Mouse (Mus musculus): ENCODE data around the gene Pirt.

Gene Pirt

DNA sequence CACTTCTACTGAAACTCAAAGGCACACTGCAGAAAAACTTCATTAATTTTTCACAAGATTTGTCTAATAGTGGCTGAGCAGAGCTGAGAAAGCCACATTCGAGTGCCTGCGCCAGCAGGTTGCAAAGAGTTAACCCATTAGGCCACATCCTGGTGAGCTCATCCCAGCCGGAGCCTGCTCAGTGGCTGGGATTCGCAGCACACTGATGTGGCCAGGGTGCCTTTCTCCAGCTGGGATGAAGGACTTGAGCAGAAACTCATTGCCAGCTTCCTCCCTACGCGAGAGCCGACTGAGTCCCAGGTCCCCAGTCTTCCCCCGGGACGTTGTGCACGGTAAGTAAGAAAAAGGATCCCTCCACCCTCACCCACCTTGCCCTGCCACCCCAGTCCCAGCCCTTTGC lies at the start of gene Pirt:
TSS of gene Pirt (plus strand) at position 171 of the 400 bp plus-strand sequence.
- DNase-seq (ENCODE audit: low spot score in 2 of 2) = no peak

GRCm38 (mm10) chr11:66871701-66872100 lies 40.1 kb upstream of the Pirt start:
- peak in 1 of 2 experiments; percentile 37 for DNase-seq (ENCODE audit: low spot score in 2 of 2)

DNA sequence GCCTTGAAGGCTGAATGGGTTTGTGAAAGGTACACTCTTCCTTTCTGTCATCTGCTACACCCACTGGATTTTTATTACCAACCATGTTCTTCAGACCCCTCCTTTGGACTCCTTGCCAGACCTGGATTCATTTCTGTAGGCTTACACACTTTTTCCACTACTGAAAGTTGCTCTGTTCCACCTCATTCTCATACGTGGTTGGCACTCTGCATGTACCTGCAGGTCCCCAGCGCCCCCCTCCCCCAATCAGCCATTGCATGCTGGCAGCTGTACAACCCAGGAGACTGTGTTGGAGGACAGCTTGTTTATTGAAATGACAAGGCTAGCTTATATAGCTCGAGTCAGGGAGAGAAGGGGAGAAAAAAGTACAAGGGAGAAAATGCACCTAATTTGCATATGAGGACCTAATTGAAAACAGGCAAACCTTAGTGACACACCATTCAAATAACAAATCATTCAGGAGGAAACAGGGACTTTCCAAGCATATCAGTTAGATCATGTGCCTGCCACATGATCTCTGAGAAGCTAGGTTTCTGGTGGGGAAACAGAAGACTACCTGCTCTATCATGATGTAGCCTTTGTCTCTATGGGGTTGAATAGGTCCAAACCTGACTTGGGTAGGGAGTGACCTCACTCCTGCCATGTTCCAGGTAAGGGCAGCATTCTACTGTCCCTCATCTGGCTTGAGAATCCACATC lies 38.9 kb upstream of the Pirt start:
- no peak for DNase-seq (ENCODE audit: low spot score in 2 of 2)

GRCm38 (mm10) chr11:66881291-66881690 lies 30.5 kb upstream of the Pirt start:
- DNase-seq (ENCODE audit: low spot score in 2 of 2) = no peak

DNA sequence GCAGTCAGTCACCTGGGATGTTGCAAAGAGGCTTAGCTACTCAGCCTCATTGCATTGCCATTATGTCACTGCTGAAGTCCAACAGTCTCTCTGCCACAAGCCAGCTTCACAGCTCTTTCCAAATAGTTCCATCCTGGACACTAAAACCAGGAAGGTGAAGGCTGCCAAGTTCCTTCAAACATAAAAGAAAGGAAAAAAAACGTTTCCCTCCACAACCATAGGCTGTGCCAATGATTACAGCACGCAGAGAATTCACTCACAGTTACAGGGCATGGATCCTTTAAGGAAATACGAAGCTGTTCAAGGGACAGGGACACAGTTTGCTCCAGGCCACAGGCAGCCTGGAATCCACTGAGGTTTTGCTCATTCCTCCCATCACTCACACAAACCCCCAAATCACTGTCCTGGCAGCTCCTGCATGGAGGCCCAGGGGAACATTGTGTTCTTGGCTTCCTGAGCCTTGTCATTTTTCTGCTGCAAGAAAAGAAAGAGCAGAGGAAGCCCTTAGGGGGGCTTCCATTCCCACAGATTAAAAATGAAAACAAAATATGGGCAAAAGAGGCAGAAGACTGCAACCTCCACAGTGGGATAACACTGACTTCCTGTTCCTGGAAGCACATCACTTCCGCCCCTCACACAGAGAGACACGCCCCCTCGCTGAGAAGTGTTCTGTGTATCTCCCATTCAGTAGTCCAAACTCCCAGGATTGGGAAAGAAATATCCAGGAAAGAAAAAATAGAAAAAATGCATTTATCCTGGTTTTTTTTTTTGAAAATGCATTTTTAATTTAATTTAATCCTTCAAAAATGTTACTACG lies 29.3 kb upstream of the Pirt start:
- DNase-seq (ENCODE audit: low spot score in 2 of 2) = no peak

GRCm38 (mm10) chr11:66892536-66892935 lies 19.2 kb upstream of the Pirt start:
- DNase-seq (ENCODE audit: low spot score in 2 of 2) = no peak

GRCm38 (mm10) chr11:66898747-66899146 lies 13.0 kb upstream of the Pirt start:
- DNase-seq (ENCODE audit: low spot score in 2 of 2) = no peak

- DNase-seq (ENCODE audit: low spot score in 2 of 2) = peak; percentile 69 to 81
These were observed 12.4 kb upstream of the Pirt start for GRCm38 (mm10) chr11:66899426-66899825.

DNA sequence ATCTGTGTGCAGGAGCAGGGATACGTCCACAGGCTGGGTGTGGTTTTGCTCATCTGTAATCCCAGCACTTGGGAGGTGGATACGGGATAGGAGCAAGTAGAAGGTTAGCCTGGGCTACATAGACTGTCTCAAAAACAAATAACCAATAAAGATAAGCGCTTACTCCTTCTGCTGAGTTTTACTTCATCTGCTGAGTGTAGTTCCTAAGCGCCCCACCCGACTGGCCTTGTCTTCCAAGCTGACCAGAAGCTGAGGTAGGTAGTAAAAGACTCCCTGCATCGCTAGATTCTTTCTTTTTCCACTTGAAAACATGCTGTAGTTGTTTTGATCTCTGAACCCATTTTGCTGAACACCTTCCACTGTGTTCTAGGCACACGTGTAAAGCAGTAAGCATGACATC lies 9.0 kb upstream of the Pirt start:
- no peak for DNase-seq (ENCODE audit: low spot score in 2 of 2)

GRCm38 (mm10) chr11:66905617-66906384 lies 6.0 kb upstream of the Pirt start:
- DNase-seq (ENCODE audit: low spot score in 2 of 2) = peak; percentile 70 to 78

DNA sequence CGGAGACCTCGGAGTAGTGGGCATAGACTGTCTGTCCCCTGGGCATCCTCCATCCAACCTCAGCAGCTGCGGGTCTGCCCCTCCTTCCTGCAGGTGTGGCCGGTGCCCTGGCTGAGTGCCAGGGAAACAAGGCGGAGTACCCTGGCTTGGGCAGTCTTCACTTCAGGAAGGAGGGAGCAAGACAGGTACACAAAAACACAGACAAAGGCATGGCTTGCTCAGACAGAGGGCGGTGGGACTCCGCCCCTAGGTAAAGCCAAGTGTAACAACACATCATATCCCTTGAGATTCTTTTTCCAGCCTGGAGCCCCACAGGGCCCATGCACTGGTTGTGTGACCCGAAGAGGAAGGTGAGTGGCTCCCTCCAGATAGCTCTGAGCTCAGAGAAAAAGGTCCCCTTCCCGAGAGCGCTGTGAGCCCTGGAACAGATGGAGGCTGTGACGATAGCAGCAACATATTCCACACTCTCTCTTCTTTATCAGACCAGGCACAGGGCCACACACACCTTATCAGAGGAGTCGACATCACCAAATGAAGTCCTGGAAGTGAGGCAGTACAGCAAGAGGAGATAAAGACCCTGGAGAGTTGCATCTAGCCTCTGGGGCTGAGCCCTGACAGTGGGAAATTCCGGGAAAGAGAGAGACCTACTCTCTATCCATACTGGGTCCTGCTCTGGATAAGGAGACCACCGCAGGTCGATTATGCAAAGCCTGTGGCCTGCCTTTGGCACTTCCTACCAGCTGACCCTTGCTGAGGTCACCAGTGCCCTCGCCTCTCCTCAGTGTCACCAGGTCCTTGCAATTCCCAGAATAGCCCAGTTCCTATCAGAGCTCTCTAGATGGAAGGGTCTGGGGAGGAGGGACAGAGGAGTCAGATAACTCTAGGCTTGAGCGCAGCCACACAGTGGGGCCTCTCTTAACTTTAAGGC lies 1.0 kb downstream of the Pirt start:
- no peak for DNase-seq (ENCODE audit: low spot score in 2 of 2)

- peak; percentile 17 to 33 for DNase-seq (ENCODE audit: low spot score in 2 of 2)
These were observed 2.5 kb downstream of the Pirt start for GRCm38 (mm10) chr11:66914249-66914648.

- DNase-seq (ENCODE audit: low spot score in 2 of 2) = no peak
These were observed 8.2 kb downstream of the Pirt start for GRCm38 (mm10) chr11:66920012-66920411.

DNA sequence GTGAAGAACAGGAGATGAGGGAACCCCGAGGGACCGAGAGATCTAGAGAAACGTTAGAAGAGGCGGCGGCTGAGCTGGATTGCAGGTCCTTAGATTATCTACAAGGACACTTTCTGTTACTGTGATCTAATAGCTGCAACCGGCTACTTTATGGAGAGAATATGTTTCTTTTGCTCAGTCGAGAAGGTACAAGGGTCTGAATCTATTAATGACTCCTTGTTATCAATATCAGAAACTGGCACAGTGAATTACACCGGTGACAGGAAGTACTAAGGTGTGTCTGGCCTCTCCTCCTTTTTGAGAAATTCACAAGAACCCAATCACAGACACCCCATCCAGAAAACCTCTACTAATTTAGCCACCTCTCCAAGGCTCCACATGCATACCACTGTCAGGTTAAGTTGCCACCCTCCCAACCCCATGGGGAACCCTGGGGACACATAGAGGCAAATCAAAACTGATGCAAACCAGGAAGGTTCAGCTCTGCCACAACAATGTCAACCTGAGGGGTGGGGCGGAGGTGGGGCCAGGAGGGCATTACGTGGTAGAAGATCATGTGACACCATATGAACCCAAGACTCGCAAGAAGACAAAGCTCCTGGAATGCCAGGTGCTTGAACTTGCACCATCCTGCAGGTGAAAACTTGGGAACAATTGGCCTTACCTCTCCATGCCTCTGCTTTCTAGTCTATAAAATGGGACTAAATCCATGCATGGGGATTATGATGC lies 12.5 kb downstream of the Pirt start:
- DNase-seq (ENCODE audit: low spot score in 2 of 2) = no peak

- no peak for DNase-seq (ENCODE audit: low spot score in 2 of 2)
These were observed 16.5 kb downstream of the Pirt start for GRCm38 (mm10) chr11:66928311-66928710.

DNA sequence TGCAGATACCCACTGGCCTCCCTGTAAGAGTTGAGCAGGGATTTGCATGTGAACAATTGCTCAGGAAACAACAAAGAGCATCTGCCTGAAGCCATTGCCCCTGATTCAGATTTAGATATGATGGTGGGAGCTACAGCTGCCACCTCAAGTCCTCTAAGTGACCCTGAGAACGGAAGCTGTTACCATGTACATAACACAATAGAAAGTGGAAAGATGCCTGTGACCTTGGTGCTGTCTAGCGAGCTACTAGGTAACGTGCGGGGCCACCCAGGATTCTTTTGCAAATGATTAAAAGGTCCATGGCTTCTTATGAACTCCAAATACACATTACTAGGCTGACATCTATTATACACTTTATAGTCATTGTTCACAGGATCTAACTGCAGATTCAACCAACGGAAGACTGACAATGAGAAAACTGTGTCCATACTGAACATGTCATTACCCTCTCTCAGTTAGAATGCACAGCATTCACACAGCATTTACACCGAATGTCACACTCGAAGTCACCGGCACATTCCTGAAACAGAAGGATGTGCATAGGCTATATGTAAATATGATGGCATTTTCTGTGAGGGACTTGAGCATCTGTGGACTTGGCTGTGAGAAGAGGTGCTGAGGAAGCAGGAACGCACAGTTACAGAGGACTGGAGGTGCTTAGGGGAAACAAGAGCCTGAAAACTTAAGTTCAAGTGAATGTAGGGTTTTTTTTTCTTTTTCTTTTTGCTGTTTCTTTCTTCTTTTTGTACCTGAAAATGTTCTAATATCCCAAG lies 21.2 kb downstream of the Pirt start:
- no peak for DNase-seq (ENCODE audit: low spot score in 2 of 2)

GRCm38 (mm10) chr11:66934428-66935173 lies 22.8 kb downstream of the Pirt start:
- no peak for DNase-seq (ENCODE audit: low spot score in 2 of 2)

DNA sequence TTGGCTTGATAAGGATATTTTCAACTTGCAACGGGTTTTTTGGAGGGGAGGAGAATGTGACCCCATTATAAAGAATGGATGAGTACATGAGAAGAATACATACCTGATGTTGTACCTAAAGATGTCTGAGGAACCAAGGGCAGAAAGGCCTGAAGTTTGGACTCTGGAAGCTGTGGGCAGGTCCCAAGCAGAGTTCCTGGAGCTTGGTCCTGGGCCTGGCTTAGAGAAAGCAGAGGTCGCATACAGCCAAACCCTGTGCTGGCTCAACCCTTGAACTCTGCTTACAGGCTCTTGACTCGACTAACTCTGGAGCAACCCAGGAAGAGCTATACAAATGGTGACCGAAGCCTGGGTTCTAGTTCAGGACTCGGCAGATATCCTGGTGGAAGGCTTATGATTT lies 30.2 kb downstream of the Pirt start:
- no peak for DNase-seq (ENCODE audit: low spot score in 2 of 2)

- no peak for DNase-seq (ENCODE audit: low spot score in 2 of 2)
These were observed 33.5 kb downstream of the Pirt start for GRCm38 (mm10) chr11:66945224-66945767.
